Mouse (Mus musculus): ENCODE data around the gene Hsd17b1.

DNA sequence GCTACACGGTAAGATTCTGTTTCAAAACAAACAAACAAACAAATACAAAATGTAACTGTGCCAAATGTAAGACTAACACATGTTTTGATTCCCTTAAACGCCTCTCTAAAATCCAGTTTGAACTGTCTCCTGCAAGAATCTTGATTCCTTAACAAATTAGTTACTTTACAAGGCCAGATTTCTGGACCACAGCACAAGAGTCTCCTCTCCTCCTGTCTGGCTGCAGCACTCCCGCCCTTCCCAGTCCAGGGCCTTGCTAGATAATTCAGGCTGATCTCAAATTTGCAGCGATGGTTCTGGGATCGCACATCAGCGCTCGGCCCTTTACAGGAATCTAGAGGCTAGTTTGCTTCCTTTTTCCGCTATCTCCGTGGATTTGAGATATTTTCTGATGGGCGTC is 3.4 kb downstream of the Hsd17b1 start:
- TF ChIP-seq CTCF (IDR thresholded peaks at IDR 0.05; ENCODE audit: low read depth, low read length) (no peak), POLR2A (IDR thresholded peaks at IDR 0.05; ENCODE audit: borderline replicate concordance, low read depth, low read length) (no peak)

Measured in bone marrow macrophage, adult 2 months (primary cell).